Mouse (Mus musculus) spleen, postnatal 0 days (tissue): Measurements from ENCODE around the gene Eid2b. TPM values are rescaled to one million over a fixed set of nuclear protein-coding genes. Genes with fewer than 3 reads are reported as not detected.

Source experiments
- polyA plus RNA-seq: library from polyadenylated mRNA; unstranded; fragments of >200 nt; fragmentation: Nextera tagmentation; extraction: Ambion mirVana; gene quantifications from 2 replicates; pipeline ENCODE4 v1.2.1, GENCODE M21; 2015

Eid2b gene
- polyA plus RNA-seq = 4.4 and 5.9 TPM in 2 replicates

DNA sequence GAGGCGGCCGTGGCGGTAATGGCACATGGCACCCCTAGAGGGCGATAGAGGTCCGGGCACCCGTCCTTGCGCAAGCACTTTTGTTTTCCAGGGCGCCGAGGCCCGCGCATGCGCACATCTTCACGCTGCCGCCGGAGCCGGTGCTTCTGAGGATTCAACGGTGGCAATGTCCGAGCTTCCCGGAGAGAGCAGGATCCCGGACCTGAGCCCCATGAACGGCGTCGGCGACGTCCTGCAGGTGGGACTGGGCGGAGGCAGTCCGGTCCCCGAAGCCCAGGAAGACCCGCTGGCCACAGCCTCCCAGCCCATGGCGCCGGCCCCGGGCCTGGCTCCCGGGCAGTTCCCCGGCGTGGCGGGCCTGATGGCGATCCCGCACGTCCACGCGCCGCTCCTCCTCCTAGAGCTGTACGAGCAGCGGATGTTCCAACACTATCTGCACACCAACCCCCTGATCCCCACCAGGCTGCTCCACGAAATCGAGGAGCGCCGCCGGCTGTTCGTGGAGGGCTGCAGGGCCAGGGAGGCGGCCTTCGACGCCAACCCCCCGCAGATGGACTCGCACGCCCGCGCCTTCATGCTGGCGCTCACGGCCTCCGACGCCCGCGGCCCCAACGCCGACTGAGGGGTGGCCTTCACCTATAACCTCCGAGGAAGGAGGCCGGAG, at the start of gene Eid2b:
Eid2b (plus strand) TSS at position 125 of the 664 bp plus-strand sequence.

DNA sequence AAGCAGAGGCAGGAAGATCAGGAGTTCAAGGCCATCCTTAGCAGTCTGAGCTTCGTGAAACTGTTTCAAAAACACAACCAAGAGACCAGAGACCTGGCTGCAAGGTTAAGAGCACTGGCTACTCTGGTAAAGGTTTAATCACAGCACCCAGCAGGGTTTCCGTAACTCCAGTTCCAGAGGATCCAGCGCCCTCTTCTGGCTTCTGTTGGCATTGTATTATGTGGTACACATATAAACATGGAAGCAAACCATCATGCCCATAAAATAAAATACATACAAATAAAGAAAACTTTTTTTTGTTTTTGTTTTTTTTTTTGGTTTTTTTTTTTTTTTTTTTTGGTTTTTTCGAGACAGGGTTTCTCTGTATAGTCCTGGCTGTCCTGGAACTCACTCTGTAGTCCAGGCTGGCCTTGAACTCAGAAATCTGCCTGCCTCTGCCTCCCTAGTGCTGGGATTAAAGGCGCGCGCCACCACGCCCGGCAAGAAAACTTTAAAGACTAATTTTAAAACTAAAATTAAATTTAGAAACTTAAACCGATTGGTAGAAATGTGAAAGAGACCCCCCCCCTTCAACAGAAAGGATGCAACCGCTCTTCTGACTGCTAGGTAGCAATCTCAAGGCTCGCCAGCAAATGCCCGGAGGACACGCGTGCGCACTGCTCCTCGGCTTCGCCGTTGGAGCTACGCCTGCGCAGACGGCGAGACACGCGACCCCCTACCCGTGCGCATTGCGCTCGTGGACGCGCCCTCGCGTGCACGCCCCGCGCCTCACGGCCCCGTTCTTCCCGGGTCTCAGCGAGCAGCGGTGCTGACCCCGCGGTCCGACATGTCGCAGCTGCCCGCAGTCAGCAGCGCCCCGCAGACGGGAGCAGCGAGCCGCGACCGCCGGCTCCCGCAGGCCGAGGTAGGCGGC, 10.2 kb upstream of the Eid2b start, which contains the start of gene Eid2:
Eid2 (plus strand) TSS at position 753 of the 913 bp plus-strand sequence.

DNA sequence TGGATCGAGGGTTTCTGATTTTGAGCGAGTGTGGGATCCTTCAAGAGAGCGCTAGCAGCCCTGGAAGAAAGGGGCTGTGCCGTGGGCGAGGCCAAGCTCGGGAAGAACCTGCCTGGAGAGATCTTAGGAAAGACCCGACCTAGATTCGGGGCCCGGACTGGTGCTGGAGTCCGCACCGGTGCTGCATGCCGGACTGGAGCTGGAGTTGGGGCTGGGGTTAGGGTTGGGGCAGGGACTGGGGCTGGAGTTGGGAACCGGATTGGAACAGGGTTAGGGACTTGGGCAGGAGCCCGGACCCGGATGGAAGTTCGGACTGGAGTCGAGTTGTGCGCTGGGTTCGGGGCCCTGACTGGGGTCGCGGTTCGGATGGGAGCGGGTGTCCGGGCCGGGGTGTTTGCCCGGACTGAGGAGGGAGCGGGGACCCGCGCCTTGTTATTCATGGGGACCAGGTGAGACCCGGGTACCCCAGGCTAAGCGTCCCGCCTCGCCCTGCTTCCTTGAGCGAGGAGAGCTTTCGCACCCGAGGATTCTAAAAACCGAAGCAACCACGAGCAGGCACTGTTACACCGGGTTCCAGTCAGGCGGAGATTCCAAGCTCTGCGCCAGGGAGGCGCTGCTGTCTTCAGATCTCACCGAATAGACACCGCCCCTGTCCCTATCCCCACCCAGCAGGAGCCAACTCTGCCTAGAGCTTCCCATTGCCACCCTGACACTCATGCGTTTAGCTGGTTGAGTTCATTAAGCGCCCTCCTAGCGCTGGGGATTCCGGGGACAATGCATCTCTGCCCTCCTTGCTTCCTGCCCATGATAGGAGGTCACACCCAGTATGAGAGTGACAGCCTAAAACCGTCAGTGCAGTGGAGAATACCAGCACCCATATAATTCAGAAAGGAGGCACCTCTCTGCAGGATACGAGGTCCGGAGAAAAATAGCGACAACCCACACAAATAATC, 13.4 kb downstream of the Eid2b start, which contains the start of gene Selenov:
Selenov (minus strand) TSS at position 549 of the 953 bp plus-strand sequence.

DNA sequence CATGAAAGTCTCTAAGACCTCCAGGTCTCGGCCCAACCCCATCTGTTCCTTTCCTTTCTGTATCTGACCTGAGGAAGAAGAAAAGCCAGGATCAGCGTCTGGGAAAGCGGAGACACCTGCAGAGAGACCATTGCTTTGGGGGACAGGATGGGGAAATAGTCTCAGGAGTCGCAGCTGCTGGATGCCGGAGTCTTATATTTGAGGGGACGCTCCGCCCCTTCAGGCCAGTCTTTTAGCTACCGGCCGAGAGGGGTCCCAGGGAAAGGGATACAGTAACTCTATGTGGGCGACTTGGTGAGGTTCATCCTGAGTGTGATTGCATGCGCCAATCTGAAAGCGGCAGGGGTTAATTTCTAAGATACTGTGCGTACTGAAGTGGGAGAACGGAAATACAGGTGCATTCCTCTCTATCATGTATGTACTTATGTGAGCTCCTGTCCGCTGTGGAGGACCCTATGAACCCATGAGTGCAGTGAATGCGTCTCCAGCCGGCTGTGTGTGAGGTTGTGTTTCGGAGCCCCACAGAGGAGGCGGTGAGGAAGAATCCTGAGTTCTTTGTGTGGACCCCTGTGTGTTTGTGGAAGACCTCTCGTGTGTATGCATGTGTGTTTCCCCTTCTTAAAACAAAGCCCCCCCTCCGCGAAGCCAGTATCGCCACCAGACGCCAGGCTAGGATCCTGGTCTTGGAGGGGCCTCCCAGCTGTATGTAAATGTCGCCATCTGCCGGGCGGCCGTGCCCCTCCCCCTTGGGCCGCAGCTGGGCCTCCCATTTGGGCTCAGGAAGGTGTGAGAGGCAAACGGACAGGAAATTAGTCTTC, 24.3 kb downstream of the Eid2b start, which contains the start of gene Dll3:
Dll3 (minus strand) TSS at position 623 of the 818 bp plus-strand sequence.

DNA sequence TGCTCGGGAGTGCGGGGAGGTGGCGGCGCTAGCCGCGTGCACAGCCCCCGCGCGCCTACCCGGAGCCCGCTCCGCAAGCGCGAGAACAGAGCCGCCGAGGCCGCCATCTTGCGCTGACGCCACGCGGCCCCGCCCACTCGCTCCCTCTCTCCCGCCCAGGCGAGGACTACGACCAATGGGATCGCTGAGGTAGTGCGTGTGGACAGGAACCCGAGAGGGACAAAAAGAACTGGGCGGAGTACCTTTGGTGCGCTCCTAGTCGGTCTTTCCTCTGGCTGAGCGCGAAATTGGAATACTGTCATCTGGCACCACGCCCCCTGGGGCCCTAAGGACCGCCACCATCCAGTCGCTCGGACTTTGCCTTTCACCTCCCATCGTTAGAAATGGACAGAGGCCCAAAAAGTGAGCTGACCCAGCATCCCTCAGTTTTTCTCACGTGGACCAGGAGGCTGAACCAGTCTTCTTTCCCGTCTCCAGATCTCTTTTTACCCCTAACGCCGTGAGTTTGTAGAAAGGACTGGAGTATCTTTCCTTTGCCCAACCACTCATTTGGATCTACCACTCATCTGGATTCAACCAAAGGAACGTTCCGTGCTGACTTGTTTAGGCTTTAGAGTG, 34.5 kb downstream of the Eid2b start, which contains the start of gene Timm50:
Timm50 (minus strand) TSS at position 147 of the 618 bp plus-strand sequence.

Other genes with a start within 250 kb of the Eid2b start
- 130 and 134 TPM in 2 replicates for gene Psmc4, start 227.6 kb upstream of the Eid2b start, polyA plus RNA-seq
- gene Fcgbp, start 206.5 kb upstream of the Eid2b start, polyA plus RNA-seq = 0.07 and 0.08 TPM in 2 replicates
- gene 9530053A07Rik, start 148.3 kb upstream of the Eid2b start, polyA plus RNA-seq = 0.02 TPM in 1 of 2 replicates, not detected in the other
- gene Fbl, start 108.0 kb upstream of the Eid2b start, polyA plus RNA-seq = 115 and 124 TPM in 2 replicates
- 4.2 and 4.5 TPM in 2 replicates for gene Dyrk1b, start 98.3 kb upstream of the Eid2b start, polyA plus RNA-seq
- 1.2 and 1.5 TPM in 2 replicates for gene Eid2, start 9.9 kb upstream of the Eid2b start, polyA plus RNA-seq
- 0.15 TPM in 1 of 2 replicates, not detected in the other for gene Selenov, start 13.4 kb downstream of the Eid2b start, polyA plus RNA-seq
- not detected in 2 replicates for gene Dll3, start 24.5 kb downstream of the Eid2b start, polyA plus RNA-seq
- gene Timm50, start 34.3 kb downstream of the Eid2b start, polyA plus RNA-seq = 85.5 and 94.2 TPM in 2 replicates
- gene Supt5, start 61.0 kb downstream of the Eid2b start, polyA plus RNA-seq = 30.5 and 35.4 TPM in 2 replicates
- gene Rps16, start 72.9 kb downstream of the Eid2b start, polyA plus RNA-seq = 1,177 and 1,190 TPM in 2 replicates
- gene Plekhg2, start 94.9 kb downstream of the Eid2b start, polyA plus RNA-seq = 18.9 and 22.0 TPM in 2 replicates
- 14.2 and 15.8 TPM in 2 replicates for gene Zfp36, start 102.5 kb downstream of the Eid2b start, polyA plus RNA-seq
- 21.9 and 23.0 TPM in 2 replicates for gene Med29, start 115.0 kb downstream of the Eid2b start, polyA plus RNA-seq
- gene Paf1, start 115.2 kb downstream of the Eid2b start, polyA plus RNA-seq = 31.6 and 33.8 TPM in 2 replicates
- 149 and 179 TPM in 2 replicates for gene Gmfg, start 159.7 kb downstream of the Eid2b start, polyA plus RNA-seq
- 0.42 and 0.49 TPM in 2 replicates for gene Lrfn1, start 174.2 kb downstream of the Eid2b start, polyA plus RNA-seq
- gene Ifnl2, start 232.7 kb downstream of the Eid2b start, polyA plus RNA-seq = not detected in 2 replicates
- gene Ifnl3, start 245.1 kb downstream of the Eid2b start, polyA plus RNA-seq = not detected in 2 replicates